Mouse (Mus musculus): ENCODE measurements around the gene Socs7.

Gene Socs7

DNA sequence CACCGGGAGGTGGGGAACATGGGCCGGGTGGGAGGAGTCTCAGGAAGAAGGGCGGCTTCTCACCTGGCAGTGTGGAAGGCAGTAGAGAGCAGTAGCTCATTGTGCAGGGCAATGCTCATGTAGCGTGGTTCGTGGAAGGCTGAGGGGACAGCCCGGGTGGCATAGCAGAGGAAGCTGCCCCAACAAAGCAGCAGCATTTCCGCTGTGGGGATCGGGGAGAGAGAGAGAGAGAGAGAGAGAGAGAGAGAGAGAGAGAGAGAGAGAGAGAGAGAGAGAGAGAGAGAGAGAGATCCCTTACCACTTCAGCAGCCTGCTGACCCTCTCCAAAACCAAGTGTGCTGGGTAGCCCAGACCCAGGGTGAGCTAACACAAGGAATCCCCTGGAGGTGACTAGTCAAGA lies 19.2 kb upstream of the Socs7 start:
- DNase-seq (ENCODE audit: low spot score in 2 of 2): no peak

DNA sequence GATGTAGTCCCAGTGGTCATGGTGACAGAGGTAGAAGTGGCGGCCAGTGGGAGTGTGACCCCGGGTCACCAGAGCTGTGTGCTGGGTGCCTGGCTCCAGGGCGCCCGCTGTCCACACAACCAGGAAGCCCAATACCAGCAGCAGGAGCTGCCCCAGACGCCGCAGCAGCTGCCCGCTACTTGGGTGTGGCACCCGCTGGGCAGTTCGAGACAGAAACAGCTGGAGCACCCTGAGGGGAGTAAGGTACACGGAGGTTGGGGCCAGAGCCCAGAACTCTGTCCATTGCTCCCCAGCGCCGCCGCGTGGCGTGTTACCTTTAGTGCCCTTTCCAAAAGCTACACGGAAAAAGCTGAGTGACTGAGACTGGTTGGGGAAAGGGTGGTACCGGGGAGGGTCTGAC lies 18.7 kb upstream of the Socs7 start:
- DNase-seq (ENCODE audit: low spot score in 2 of 2): no peak

DNA sequence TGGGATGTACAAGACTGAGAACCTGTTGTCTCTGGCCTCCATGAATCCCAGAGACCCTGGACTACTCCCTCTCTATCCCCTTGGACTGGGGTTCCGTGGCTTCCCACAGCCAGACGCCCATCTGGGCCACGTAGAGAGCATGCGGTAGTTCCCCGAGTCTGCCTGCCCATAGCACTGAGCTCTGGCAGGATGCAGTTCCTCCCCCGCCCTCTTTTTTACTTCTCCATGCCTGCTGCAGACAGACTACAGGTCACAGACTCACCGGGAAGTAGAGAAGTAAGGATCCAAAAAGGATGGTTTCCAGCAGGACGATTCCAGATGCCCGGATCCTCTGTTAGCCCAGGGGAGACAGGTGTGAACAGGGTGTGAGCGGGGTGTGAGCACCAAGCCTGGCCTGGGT lies 16.9 kb upstream of the Socs7 start:
- no peak for DNase-seq (ENCODE audit: low spot score in 2 of 2)

DNA sequence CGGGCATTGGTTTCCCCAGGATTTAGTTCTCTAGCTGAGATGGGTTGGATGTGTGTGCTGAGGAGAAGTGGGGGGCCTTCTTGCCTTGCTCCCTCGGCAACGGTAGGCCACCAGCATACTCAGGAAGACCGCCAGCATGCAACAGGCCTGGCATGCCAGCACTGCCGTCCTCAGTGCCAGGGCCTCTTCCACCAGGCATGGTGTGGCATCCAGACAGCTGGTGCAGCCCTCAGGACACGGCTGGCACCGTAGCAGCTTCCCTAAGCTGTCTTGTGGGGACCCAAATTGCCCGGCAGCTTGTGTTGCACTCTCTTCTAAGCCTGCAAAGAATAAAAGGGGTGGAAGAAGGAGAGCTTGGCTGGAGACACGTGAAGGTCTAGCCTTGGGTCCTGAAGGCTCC lies 16.0 kb upstream of the Socs7 start:
- no peak for DNase-seq (ENCODE audit: low spot score in 2 of 2)

DNA sequence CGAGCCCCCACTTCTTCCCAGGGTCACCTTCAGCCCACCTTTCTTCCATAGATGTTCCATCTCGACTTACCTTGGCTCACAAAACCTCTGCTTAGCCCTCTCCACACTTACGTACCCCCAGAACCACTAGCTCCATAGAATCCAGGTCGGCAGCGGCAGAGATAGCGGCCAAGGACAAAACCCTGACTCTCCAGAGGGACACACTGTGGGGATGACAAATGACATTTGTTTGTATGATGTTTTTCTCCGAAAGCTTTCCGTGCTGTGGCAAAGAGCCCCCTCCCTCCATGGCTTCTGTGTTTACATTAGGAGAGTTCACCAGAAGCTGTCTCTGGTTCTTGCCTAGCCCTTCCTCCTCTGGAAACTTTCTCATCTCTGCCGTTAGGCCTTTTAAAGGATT lies 15.1 kb upstream of the Socs7 start:
- DNase-seq (ENCODE audit: low spot score in 2 of 2): no peak

GRCm38 (mm10) chr11:97350035-97350434 lies 12.3 kb upstream of the Socs7 start:
- DNase-seq (ENCODE audit: low spot score in 2 of 2): peak; percentile 62 to 70

DNA sequence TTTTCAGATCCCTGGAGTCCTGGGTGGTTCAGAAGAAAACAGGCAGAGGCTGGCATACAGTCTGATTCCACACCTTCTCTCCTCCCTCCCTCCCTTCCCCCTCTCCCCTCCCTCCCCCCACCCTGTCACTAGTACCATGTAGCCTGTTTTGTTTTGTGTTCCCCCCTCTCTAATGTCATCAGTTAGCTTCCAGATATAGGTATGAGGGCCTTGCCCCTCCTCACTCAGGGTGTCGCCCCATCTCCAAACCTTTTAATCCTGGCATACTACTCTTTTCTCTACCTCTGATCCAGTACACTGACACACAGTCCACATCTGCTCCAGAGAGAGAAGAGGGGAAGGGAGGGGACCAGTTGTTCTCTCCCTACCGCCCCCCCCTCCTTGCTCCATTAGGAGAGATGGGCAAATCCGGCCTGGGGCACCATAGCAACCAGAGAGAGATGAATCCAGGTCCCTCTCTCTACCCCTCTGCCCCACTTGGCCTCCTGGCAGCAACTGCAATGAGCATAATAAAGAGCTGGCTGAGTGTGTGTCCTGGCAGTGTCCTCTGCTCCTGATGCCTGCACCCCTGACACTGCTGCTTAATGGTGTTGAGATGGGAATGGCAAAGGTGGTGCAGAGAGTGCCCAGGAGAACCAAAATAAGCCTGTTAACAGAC lies 10.2 kb upstream of the Socs7 start, which contains the start of gene Gpr179:
Gene Gpr179, minus strand, starts transcription at position 51 of the 658 bp plus-strand sequence.
- no peak for DNase-seq (ENCODE audit: low spot score in 2 of 2)

- no peak for DNase-seq (ENCODE audit: low spot score in 2 of 2)
Observed at GRCm38 (mm10) chr11:97352935-97353597, 9.3 kb upstream of the Socs7 start.

DNA sequence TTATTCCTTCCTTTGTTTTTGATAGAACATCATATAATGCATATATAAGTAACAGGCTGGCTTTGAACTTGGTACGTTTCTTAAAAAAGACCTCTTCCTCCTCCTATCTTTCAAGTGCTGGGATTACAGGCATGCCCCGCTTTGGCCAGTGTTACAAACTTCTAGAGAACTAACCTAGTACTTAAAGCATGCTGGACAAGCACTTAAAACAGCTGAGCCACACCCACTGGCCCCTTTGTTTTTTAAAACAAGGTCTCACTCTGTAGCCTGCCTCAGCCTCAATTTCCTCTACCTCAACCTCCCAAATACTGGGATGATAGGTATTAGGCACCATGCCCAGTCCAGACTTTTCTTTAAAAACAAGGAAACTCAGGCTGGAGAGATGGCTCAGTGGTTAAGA lies 7.7 kb upstream of the Socs7 start:
- no peak for DNase-seq (ENCODE audit: low spot score in 2 of 2)

DNA sequence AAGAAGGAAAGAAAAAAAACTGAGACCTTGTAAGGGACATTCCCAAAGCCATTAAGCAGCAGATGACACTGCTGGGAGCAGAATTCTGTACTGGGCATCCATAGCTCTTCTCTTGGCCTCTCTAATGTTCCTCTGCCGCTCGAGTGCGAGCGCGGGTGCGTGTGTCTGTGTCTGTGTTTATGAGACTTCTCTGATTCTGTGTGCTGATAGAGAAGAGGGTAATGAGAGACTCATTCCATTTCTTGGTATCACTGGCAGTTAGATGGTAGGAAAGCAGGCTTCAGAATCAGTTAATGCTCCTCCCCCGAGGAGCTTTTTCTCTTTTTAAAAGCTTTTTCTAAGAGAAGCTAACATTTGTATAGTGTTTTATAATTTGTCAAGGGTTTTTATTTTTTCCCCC lies 7.1 kb upstream of the Socs7 start:
- no peak for DNase-seq (ENCODE audit: low spot score in 2 of 2)

DNA sequence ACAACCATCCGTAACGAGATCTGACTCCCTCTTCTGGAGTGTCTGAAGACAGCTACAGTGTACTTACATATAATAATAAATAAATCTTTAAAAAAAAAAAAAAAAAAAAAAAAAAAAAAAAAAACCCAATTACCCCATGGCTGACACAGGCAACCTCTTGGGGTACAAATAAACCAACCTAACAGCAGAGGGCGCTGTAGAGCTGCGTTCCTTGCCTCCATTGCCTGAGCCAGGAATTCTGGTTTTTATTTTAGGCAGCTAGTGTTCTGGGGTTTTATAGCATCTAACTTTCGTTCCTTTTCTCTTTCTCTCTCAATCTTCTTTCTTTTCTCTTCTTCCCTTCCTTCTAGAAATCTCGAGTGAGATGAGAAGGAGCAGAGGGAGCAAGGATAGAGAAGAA lies 4.7 kb upstream of the Socs7 start:
- DNase-seq (ENCODE audit: low spot score in 2 of 2): peak; percentile 77 to 83

DNA sequence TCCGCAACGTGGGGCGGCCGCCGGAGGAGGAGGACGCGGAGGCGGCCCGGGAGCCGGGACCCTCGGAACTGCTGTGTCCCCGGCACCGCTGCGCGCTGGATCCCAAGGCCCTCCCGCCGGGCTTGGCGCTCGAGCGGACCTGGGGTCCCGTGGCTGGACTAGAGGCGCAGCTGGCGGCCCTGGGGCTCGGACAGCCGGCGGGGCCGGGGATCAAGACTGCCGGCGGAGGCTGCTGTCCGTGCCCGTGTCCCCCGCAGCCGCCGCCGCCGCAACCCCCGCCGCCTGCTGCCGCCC lies 245 bp downstream of the Socs7 start:
- DNase-seq (ENCODE audit: low spot score in 2 of 2): no peak

GRCm38 (mm10) chr11:97362943-97363643 lies 742 bp downstream of the Socs7 start:
- DNase-seq (ENCODE audit: low spot score in 2 of 2): no peak

GRCm38 (mm10) chr11:97363644-97363995 lies 1.3 kb downstream of the Socs7 start:
- no peak for DNase-seq (ENCODE audit: low spot score in 2 of 2)

GRCm38 (mm10) chr11:97365556-97365955 lies 3.2 kb downstream of the Socs7 start:
- DNase-seq (ENCODE audit: low spot score in 2 of 2): no peak

- no peak for DNase-seq (ENCODE audit: low spot score in 2 of 2)
Observed at GRCm38 (mm10) chr11:97368501-97368900, 6.2 kb downstream of the Socs7 start.

DNA sequence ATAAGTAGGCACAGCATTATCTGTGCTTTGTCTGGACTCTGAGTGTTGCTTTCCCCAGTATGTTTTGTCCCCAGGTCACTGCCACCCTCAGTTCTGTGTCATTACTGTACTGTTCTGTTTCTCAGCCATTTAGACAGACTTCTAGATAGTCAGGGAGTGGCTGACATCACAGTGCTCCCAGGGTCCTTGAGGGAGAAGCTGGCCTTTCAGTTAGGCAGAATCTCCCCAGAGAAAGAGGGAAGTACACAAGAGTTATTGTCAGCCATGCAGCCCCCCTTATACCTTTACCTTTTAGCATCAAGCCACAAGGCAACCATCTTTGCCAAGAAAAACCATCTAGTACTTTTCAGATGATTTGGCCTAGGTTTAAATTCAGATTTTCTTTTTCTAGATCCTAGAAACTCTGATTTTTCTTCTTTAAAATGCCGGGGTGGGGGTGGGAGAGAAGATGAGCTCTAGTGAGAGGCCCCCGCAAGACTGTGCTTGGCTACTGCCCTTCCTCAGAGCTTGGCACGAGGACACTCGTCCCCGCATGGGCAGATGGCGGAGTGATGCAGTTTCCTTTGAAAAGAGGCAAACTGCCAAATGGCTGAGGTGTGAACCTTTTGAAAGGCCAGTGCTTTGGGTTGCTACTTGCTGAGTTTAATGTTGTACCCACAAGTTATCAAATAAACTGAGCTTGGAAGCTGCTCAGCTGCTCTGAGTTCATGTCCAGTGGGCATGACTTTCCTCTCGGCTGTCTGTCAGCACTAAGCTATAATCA lies 8.2 kb downstream of the Socs7 start:
- peak; percentile 70 to 80 for DNase-seq (ENCODE audit: low spot score in 2 of 2)

- DNase-seq (ENCODE audit: low spot score in 2 of 2): no peak
Observed at GRCm38 (mm10) chr11:97372159-97372864, 10.0 kb downstream of the Socs7 start.

- DNase-seq (ENCODE audit: low spot score in 2 of 2): no peak
Observed at GRCm38 (mm10) chr11:97373402-97373801, 11.1 kb downstream of the Socs7 start.

GRCm38 (mm10) chr11:97380036-97380435 lies 17.7 kb downstream of the Socs7 start:
- no peak for DNase-seq (ENCODE audit: low spot score in 2 of 2)

DNA sequence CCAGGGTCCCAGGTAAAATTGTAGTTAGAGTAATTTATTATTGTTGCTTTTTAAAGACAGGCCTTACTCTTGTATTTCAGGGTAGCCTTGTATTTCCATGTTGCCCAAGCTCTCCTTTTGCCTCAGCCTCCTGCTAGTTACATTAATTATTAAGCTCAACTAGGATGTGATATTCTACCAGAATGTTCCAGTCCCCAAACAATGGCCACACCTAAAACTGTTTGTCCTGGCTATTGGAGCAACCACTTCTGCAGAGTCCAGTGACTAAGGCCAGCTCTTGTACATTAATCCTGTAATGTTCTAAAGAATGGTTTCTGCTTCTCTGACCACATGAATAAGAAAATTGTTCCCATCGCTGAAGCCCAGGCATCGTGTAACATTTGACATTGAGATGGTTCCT lies 20.7 kb downstream of the Socs7 start:
- no peak for DNase-seq (ENCODE audit: low spot score in 2 of 2)

- DNase-seq (ENCODE audit: low spot score in 2 of 2): peak in 1 of 2 experiments; percentile 36
Observed at GRCm38 (mm10) chr11:97383764-97384163, 21.4 kb downstream of the Socs7 start.

Data from frontal cortex, postnatal 36 days (tissue).